ENCODE assay signal across 37 mouse cellular contexts in the genomic region with DNA sequence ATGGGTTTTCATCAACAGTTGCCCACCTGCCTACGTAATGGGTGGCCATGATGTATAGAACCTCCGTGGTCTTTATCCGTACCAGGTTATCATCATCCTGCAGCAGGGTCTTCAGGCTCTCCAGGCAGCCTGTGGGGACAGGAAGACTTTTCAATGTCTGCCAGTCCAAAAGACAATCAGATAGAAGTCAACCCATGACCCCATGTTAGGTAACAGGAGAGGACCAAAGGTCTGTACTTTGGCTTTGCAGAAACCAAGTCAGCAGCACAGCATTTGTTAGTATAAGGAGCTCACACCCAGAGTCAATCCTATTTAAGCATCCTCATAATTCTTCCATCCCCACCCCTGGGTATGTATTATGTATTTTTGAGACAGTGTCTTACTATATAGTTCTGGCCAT. TPM values are rescaled to one million over a fixed set of nuclear protein-coding genes. Genes with fewer than 3 reads are reported as not detected.
"Had no signal": no experiment of that assay in that cellular context is flagged by ENCODE, and none has a peak within 500 bp of the region (broad histone marks: within the 10 kb centered on the region; RNA-seq: fewer than 3 reads in every experiment).

No protein-coding gene starts in this region.

- H3K36me3 ChIP-seq: limb, embryonic 10.5 days; limb, embryonic 12.5 days; limb, embryonic 13.5 days; limb, embryonic 15.5 days; liver, embryonic 13.5 days; liver, embryonic 15.5 days; lung, embryonic 15.5 days; midbrain, embryonic 10.5 days; midbrain, embryonic 12.5 days; midbrain, embryonic 13.5 days; midbrain, embryonic 15.5 days; neural tube, embryonic 12.5 days had no signal

- ATAC-seq: liver, postnatal 0 days; lung, postnatal 0 days; midbrain, embryonic 13.5 days; midbrain, embryonic 15.5 days; midbrain, embryonic 16.5 days had no signal

- H3K9ac ChIP-seq: limb, embryonic 12.5 days; limb, embryonic 13.5 days; limb, embryonic 15.5 days; liver, embryonic 13.5 days; liver, embryonic 14.5 days; liver, embryonic 15.5 days; liver, postnatal 0 days; lung, embryonic 14.5 days; lung, embryonic 15.5 days; midbrain, embryonic 12.5 days; midbrain, embryonic 13.5 days; midbrain, embryonic 15.5 days; neural tube, embryonic 12.5 days had no signal

- H3K9me3 ChIP-seq: limb, embryonic 10.5 days; limb, embryonic 12.5 days; limb, embryonic 13.5 days; limb, embryonic 15.5 days; liver, embryonic 13.5 days; liver, embryonic 15.5 days; lung, embryonic 15.5 days; midbrain, embryonic 10.5 days; midbrain, embryonic 12.5 days; midbrain, embryonic 13.5 days; midbrain, embryonic 15.5 days; neural tube, embryonic 12.5 days had no signal

- DNase-seq: left cerebral cortex, postnatal 4 days; liver; liver, embryonic 13.5 days; liver, postnatal 0 days; lung, adult 18-20 months; lung, adult 2 months; lung, embryonic 14.5 days; lung, postnatal 10 days; lung, postnatal 14 days; lung, postnatal 36 days; lung, postnatal 4 days; midbrain, embryonic 14.5 days had no signal

- H3K4me3 ChIP-seq: left cerebral cortex, adult 2 months; limb, embryonic 10.5 days; limb, embryonic 12.5 days; limb, embryonic 13.5 days; limb, embryonic 15.5 days; liver, embryonic 13.5 days; liver, embryonic 15.5 days; lung, embryonic 15.5 days; midbrain, embryonic 10.5 days; midbrain, embryonic 12.5 days; midbrain, embryonic 13.5 days; midbrain, embryonic 15.5 days; myocyte; neural tube, embryonic 12.5 days had no signal

- H3K27me3 ChIP-seq: limb, embryonic 12.5 days; limb, embryonic 13.5 days; limb, embryonic 15.5 days; liver, embryonic 13.5 days; liver, embryonic 15.5 days; lung, embryonic 15.5 days; megakaryocyte, embryonic 14.5 days; midbrain, embryonic 13.5 days; midbrain, embryonic 15.5 days; neural tube, embryonic 12.5 days had no signal

- H3K4me2 ChIP-seq: limb, embryonic 12.5 days; limb, embryonic 13.5 days; limb, embryonic 15.5 days; liver, embryonic 13.5 days; liver, embryonic 15.5 days; lung, embryonic 14.5 days; lung, embryonic 15.5 days; midbrain, embryonic 11.5 days; midbrain, embryonic 12.5 days; midbrain, embryonic 13.5 days; midbrain, embryonic 15.5 days; neural tube, embryonic 12.5 days had no signal

- H3K27ac ChIP-seq: left cerebral cortex, adult 2 months; limb, embryonic 10.5 days; limb, embryonic 12.5 days; limb, embryonic 13.5 days; limb, embryonic 15.5 days; liver, embryonic 13.5 days; liver, embryonic 14.5 days; liver, embryonic 15.5 days; lung, embryonic 15.5 days; macrophage; midbrain, embryonic 10.5 days; midbrain, embryonic 12.5 days; midbrain, embryonic 13.5 days; midbrain, embryonic 15.5 days; neural tube, embryonic 12.5 days had no signal

RNA-seq across cellular contexts. Expression of gene Rsph14, which starts 2.7 kb away (rescaled TPM):
- total RNA-seq: left cerebral cortex, adult 2 months; megakaryocyte, adult 5-6 weeks; megakaryocyte-erythroid progenitor cell, adult 5-6 weeks; monocyte, adult 5-6 weeks had no signal
- polyA plus RNA-seq: limb, embryonic 10.5 days; limb, embryonic 11.5 days; limb, embryonic 12.5 days; limb, embryonic 13.5 days; limb, embryonic 14.5 days; limb, embryonic 15.5 days; liver, embryonic 13.5 days; liver, embryonic 14.5 days; liver, embryonic 15.5 days; liver, postnatal 0 days; lung, embryonic 14.5 days; macrophage; midbrain, embryonic 10.5 days; midbrain, embryonic 11.5 days; midbrain, embryonic 12.5 days; myocyte; neural tube, embryonic 11.5 days; neural tube, embryonic 12.5 days had no signal

RNA-seq across cellular contexts. Expression of gene Rab36, which starts 7.2 kb away (rescaled TPM):
- total RNA-seq: megakaryocyte-erythroid progenitor cell, adult 5-6 weeks had no signal
